Mouse (Mus musculus) left cerebral cortex, postnatal 36 days (tissue): Measurements from ENCODE around the gene Mmd2. TPM values are rescaled to one million over a fixed set of nuclear protein-coding genes. Genes with fewer than 3 reads are reported as not detected.

Experiments used
- DNase-seq, 2 experiments: peaks; one replicate each; pipeline ENCODE4 v3.0.0; 2021 to 2022; ENCODE audit warnings: low spot score in 2 of 2, mixed read lengths in 1 of 2
- intact Hi-C: fragments of 180-260 bp; cut with DNase I; formaldehyde crosslinking; loops from one replicate; pipeline ENCODE4 v1.15.1; 2025
- total RNA-seq, 2 experiments: library from RNA; stranded (reverse); gene quantifications; 2 replicates each; pipeline ENCODE4 v1.2.3; 2021

Mmd2 gene
- total RNA-seq: 100 to 1,000 TPM; 102 to 108 TPM

DNA sequence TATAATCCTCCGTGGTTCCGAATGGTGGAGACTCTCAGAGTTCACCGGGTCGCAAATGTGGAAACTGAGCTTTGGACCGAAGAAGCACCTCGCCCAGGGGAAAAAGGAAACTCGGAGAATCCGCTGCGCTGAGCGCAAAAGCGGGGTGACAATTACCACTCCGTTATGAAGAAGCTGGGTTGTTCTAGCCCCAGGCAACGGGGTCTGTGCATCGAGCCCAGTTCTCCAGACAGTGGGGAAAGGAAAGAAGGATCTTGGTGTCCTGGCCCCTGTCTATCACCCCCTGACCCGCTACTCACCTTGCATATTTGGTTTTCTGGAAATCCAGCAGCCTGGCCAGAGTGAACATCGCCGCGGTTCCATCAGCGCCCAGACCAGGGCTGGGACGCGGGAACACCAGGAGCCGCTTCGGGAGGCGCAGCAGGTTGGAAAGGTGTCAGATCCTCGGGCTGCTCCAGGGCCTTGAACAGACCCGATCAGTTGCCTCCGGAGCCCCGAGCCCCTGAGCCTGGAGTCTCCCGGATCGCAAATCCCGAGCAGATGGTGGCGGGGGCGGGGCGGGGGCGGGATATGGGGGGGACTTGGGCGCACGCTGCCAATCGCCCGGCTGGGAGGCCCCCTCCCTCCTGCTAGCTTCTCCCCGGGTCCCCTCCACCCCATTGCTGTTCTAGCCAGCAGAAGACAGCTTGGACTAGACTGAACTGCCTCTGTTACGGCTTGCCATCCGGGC, at the start of gene Mmd2:
TSS of gene Mmd2 (minus strand) at position 542 of the 730 bp plus-strand sequence.
- DNase-seq: peak; percentile 65 to 72
- intact Hi-C loops: no loop called here

DNA sequence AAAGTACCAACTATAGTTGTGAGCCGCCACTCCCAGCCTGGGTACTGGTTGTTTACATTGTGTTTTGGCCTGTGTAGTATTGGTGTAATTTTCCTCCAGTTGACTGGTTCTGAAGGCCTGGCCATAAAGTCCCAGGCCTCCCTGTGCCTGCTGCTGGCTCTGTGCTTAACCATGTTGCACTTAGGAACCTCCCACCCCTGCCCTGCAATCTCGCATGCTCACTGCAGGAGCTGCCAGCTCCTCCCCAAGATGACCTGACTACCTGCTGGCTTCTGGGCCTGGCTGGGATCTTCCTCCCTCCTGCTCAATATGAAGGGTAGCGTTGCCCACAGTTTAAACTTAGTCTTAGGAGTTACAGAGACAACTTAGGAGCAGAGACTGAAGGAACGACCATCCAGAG, 43.7 kb upstream of the Mmd2 start:
- intact Hi-C loops: no loop called here
- no peak for DNase-seq

- DNase-seq: no peak
- intact Hi-C loops: no loop called here
These were observed 42.3 kb upstream of the Mmd2 start for GRCm38 (mm10) chr5:142650794-142651497.

GRCm38 (mm10) chr5:142650390-142650789, 41.8 kb upstream of the Mmd2 start:
- DNase-seq: no peak
- intact Hi-C loops: no loop called here

DNA sequence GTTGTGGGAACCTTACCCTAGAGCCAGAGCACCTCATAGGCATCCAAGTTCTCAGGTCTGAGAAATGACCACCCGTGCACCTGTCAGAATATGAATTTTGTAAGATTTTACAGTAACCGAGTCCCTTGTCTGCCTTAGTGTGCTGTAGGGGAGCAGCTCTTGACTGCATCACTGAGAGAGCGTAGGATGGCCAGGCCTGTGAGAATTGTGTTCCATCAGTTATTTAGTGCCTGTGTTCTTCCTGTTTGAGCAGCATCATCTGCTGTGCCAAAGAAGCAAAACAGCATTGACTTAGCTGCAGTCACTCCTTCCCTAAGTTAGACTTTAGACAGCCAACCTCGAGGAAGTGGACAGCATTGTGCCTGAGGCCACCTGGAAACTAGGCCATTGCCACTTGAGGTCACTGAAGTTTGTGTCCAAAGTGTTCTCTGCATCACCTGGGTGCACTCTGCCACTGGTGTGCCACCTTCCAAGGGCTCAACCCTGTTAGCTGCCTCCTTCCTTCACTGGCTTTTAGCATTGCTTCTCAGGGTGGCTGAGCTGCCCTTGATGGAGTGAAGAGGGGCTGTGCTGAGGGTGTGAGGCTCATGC, 41.0 kb upstream of the Mmd2 start:
- DNase-seq: no peak
- intact Hi-C loops: no loop called here

DNA sequence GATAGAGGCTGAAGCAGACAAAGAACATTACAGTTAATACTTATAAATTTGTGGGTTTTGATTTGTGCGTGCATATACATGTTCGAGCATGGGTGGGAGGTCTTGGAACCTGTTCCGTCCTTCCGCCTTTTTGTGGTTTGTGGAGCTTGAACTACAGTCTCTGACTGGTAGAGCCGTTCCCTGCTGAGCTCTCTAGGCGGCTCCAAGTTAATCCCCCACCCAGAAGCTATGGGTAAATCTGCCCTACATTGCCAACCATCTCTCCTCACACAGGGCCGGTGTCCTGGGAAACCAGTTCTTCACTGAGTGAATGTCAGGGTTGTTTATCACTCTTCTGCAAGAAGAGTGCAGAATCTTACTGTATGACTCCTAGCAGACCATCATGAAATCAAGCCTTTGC, 39.6 kb upstream of the Mmd2 start:
- no peak for DNase-seq
- intact Hi-C loops: no loop called here

- DNase-seq: no peak
- intact Hi-C loops: no loop called here
These were observed 32.9 kb upstream of the Mmd2 start for GRCm38 (mm10) chr5:142641331-142642051.

DNA sequence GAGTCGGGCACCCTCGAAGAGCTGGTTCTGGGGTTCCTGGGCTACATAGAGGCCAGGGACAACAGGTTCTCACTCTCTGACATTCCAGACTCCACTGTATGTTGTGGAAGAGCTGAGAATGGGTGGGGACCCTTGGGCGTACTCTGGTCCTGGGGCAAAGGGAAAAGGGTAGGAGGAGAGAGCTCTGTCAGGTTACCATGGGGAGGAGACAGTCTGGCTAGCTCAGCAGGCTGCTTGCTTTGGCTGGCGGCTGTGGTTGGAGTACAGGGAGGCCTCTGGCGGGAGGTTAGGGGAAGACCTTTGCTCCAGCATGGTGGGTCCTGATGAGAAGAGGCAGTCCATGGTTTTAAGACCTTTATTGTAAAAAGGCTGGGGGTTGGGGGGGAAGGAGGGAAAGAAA, 31.5 kb upstream of the Mmd2 start:
- intact Hi-C loops: no loop called here
- no peak for DNase-seq

DNA sequence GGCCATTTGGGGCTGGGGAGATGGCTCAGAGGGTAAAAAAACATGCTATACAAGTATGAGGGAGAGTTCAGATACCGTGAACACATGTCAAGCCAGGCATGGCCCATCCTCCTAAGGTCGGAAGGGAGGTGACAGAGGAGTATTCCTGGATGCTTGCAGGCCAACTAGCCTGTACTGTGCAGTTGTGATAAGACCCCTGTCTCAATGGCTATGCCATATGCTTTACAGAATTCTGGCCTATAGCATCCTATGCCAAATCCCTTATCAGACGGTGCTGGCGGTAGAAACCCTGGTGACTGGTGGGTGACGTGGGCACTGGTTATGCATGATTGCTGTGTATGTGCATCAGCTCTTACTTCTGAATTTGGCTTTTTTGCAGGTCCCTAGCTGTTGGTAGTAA, 29.2 kb upstream of the Mmd2 start:
- intact Hi-C loops: no loop called here
- no peak for DNase-seq

DNA sequence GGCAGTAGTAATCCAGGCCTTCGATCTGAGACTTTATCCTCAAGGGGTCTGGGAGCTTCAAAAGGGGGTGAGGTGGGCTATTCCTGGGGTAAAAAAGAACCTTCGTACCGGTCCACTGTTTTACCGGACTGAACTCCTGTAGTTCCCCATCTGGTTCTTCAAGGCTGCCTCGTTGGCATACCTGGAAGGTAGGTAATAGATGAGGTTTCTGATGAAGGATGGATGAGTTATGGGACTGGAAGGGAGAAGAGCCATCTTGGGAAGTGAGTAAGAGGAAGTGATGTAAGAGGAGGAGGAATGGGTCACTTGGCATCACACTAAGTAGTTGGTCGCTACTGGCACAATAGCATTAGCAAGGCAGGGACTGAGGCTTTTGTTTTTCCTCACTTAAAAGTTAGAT, 21.6 kb upstream of the Mmd2 start:
- intact Hi-C loops: no loop called here

GRCm38 (mm10) chr5:142629663-142630025, 21.0 kb upstream of the Mmd2 start:
- intact Hi-C loops: no loop called here
- no peak for DNase-seq

More for the DNA sequence above, 21.6 kb upstream of the Mmd2 start:
- DNase-seq: peak in 1 of 2 experiments; percentile 10

DNA sequence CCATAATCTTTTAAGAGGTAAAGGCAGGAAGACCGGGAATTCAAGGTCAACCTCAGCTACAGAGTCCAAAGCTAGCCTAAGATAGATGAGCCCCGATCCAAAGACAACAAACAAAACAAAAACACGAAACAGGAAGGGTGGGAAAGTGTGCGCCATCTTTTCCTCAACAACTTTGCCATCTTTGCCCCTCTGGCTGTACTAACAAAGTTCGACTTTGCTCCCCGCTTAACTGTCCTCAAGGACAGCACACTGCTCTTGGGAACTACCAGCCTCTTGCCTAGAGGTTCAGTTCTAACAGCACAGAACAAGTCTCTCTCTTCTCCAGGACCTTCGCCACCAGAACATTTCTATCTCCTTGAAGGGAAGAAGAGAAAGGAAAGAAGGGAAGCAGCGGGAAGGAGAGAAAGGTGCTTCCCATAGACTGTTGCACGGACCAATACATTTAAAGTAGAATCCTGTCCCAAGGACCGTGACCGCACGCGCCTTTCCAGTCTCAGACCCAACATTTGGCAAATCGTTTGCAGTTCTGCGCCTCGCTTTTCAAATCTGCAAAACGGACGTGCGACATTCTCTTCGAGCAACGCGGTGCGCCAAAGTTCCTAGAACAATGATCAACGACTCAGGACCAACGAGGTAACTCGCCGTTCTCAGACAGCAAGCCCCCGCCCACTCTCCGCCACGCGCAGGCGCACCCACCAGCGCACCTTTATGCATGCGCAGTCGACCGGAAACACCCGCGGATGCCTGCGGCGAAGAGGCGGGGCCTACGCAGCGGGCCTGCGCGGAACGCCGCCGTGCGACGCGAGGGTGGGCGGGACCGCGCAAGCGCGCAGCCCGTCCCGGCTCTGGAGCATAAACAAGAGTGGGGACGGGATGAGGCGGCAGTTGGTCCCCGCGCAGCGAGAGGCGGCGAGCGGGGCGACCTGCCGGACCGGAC, 20.4 kb upstream of the Mmd2 start:
- intact Hi-C loops: no loop called here

DNA sequence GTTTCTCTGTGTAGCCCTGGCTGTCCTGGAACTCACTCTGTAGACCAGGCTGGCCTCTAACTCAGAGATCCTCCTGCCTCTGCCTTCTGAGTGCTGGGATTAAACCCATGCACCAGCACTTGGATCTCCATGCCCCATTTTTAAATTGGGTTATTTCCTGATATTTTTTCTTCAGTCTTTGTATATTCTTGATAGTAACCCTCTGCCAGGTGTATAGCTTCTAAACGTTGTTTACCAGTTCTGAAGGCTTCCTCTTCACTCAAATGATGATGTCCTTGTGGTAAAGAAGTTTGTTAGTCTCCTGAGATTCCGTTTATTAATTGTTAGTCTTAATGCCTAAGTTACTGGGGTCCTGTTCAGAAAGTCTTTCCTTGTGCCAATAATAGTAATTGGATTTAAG, 18.8 kb upstream of the Mmd2 start, which contains the start of gene Wipi2:
TSS of gene Wipi2 (plus strand) at position 301 of the 400 bp plus-strand sequence.
- intact Hi-C loops: no loop called here

More for the DNA sequence above, 20.4 kb upstream of the Mmd2 start:
- peak; percentile 96 to 98 for DNase-seq

GRCm38 (mm10) chr5:142623080-142623479, 14.5 kb upstream of the Mmd2 start:
- intact Hi-C loops: loop anchor here (5.0 kb wide), 1 partner anchor 121 kb away; no protein-coding TSS in a partner anchor
- DNase-seq: no peak

More for the DNA sequence above, 18.8 kb upstream of the Mmd2 start, which contains the start of gene Wipi2:
- DNase-seq: no peak

DNA sequence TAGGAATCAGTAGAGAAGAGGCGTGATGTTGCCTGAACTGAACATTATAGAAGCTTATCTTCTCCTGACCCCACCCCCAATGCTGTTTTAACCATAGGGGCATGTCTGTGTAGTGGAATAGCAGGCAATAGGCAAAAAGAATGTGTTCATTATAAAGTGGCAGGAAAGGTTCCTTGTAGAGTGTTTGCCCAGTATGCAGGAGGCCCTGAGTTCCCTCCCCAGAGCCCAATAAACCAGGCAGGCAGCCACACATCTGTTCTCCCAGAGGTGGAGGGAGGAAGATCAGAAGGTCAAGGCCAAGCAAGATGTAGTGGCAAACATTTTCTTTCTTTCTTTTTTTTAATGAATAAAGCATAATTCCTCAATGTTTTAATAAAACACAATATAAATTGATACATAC, 13.5 kb upstream of the Mmd2 start:
- intact Hi-C loops: loop anchor here (5.0 kb wide), 1 partner anchor 120 kb away; no protein-coding TSS in a partner anchor
- DNase-seq: no peak

GRCm38 (mm10) chr5:142621421-142621820, 12.8 kb upstream of the Mmd2 start:
- intact Hi-C loops: loop anchor here (5.0 kb wide), 1 partner anchor 119 kb away; no protein-coding TSS in a partner anchor
- DNase-seq: no peak

DNA sequence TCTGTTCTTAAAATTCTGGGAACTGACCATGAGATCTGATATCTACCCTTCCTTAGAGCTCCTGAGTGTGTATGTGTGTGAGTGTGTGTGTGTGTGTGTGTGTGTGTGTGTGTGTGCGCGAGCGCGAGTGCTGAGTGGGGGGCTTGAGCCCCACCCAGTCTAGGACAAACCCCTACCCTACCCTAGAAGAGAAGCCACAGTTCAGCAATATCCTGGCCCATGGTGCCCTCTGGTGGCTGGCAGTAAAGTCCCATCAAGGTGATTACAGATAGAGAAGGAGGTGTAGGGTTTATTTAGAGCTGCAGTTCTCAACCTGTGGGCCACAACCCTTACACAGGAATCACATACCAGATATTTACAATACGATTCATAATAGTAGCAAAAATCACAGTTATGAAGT, 11.3 kb upstream of the Mmd2 start:
- intact Hi-C loops: loop anchor here (1.0 to 5.0 kb wide), 3 partner anchors 39 to 118 kb away; no protein-coding TSS in a partner anchor

DNA sequence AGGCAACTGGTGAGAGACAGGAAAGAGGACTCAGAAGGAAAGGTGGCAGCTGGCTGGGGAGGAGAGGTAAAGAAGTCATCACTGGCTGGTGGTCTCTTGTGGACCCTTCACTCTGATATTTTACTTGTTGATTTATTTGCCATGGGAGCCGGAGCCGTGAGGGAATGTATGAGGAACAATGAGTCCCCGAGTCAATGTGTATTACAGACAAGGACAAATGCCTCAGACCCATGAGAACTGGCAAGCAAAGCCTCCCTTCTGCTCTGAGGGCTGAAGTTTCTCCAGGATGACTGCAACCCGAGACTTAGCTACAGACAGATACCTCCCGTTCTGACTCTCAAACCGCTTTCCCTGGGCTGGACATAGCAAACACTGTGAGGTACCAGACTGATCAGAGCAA, 7.7 kb upstream of the Mmd2 start:
- DNase-seq: no peak
- intact Hi-C loops: no loop called here

More for the DNA sequence above, 11.3 kb upstream of the Mmd2 start:
- peak; percentile 46 to 55 for DNase-seq

DNA sequence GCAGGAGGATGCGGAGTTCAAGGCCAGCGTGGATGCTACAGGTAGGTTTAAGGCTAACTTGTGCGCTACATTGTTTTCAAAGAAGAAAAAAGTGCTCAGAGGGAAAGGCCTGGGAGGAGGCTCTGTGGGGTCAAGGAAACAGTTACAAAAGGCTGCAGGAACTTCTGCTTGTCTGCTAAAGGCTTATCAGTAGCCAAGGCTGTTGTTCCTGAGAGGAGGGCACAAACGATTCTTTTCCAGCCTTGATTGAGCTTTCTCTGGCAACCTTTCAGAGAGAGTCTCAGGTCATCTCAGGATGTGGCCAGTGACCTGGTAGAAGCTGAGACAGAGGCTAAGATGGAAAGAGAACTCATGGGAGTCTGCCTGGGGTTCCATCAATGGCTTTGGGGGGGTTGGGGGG, 7.0 kb upstream of the Mmd2 start:
- intact Hi-C loops: no loop called here
- no peak for DNase-seq
